Mouse (Mus musculus) CH12.LX (cell line): ENCODE results near the gene Ncaph2. TPM values are rescaled to one million over a fixed set of nuclear protein-coding genes. Genes with fewer than 3 reads are reported as not detected.

ENCODE experiments used
- DNase-seq: peaks from one replicate; pipeline ENCODE4 v3.0.0-alpha.2; 2013; ENCODE audit errors: extremely low read depth
- H3K27ac ChIP-seq: 2 replicates; pipeline ENCODE4 v1.5.1; 2012; ENCODE audit warnings: low read depth, mild to moderate bottlenecking, control low read depth, moderate library complexity; ENCODE audit not compliant: insufficient read depth
- H3K27me3 ChIP-seq: replicated peaks from 2 replicates; pipeline ENCODE3; 2012; ENCODE audit warnings: inconsistent platforms
- H3K36me3 ChIP-seq, 2 experiments: replicated peaks in 1 of 2; 2 replicates each; pipeline versions ENCODE3 to v1.6.1; 2012; ENCODE audit warnings: inconsistent platforms in 1 of 2, low read length in 1 of 2, mild to moderate bottlenecking in 1 of 2, mixed read lengths in 1 of 2, moderate library complexity in 1 of 2; ENCODE audit not compliant: control insufficient read depth in 1 of 2, insufficient read depth in 1 of 2
- H3K4me1 ChIP-seq, 2 experiments: 2 replicates each; pipeline ENCODE4 v1.6.1; 2012; ENCODE audit warnings: inconsistent platforms in 1 of 2, moderate library complexity in 1 of 2; ENCODE audit not compliant: insufficient read depth in 2 of 2, control insufficient read depth in 1 of 2
- H3K4me2 ChIP-seq: 2 replicates; pipeline ENCODE4 v1.6.1; 2012; ENCODE audit warnings: low read depth, mild to moderate bottlenecking, control low read depth; ENCODE audit not compliant: poor library complexity, insufficient read depth, severe bottlenecking
- H3K4me3 ChIP-seq, 3 experiments: fragments of 150-350 bp in 1 of 3; sonication (generic) in 1 of 3; replicated peaks in 1 of 3; 2 replicates each; pipeline versions ENCODE3 to v1.5.1; 2011 to 2012; ENCODE audit warnings: low read depth in 2 of 3, low read length in 2 of 3, mild to moderate bottlenecking in 2 of 3, moderate library complexity in 2 of 3, control low read depth in 1 of 3, improper control_type of control experiment in 1 of 3, inconsistent platforms in 1 of 3, mixed read lengths in 1 of 3; ENCODE audit not compliant: poor library complexity in 1 of 3
- H3K79me2 ChIP-seq: replicated peaks from 2 replicates; pipeline ENCODE4 v1.6.1; 2012; ENCODE audit warnings: mild to moderate bottlenecking, moderate library complexity; ENCODE audit not compliant: control insufficient read depth, poor library complexity, insufficient read depth, severe bottlenecking; ENCODE audit errors: extremely low read depth
- H3K9ac ChIP-seq: 2 replicates; pipeline ENCODE4 v1.6.1; 2012; ENCODE audit warnings: low read depth, mild to moderate bottlenecking, control low read depth, moderate library complexity; ENCODE audit not compliant: insufficient read depth
- H3K9me3 ChIP-seq: replicated peaks from 2 replicates; pipeline ENCODE3; 2012; ENCODE audit warnings: low read length, inconsistent platforms, mixed read lengths
- CHD1 ChIP-seq: IDR thresholded peaks from 2 replicates; pipeline ENCODE4 v1.6.1; 2012; ENCODE audit warnings: low read depth, low read length, improper control_type of control experiment, inconsistent platforms
- CHD2 ChIP-seq: IDR thresholded peaks from 2 replicates; pipeline ENCODE4 v1.6.1; 2011; ENCODE audit warnings: low read length, improper control_type of control experiment
- CTCF ChIP-seq, 2 experiments: IDR thresholded peaks in 1 of 2; conservative IDR thresholded peaks in 1 of 2; 2 replicates each; pipeline ENCODE4 v1.5.1; 2011 to 2012; ENCODE audit warnings: low read depth in 2 of 2, low read length in 2 of 2, improper control_type of control experiment in 1 of 2, inconsistent platforms in 1 of 2, mild to moderate bottlenecking in 1 of 2, moderate library complexity in 1 of 2
- GABPA ChIP-seq: IDR thresholded peaks from 2 replicates; pipeline ENCODE4 v1.6.1; 2012; ENCODE audit warnings: low read depth, low read length, improper control_type of control experiment, inconsistent platforms; ENCODE audit not compliant: insufficient replicate concordance
- HCFC1 ChIP-seq: IDR thresholded peaks from 2 replicates; pipeline ENCODE4 v1.6.1; 2012; ENCODE audit warnings: low read depth, mild to moderate bottlenecking, inconsistent platforms, low read length, improper control_type of control experiment
- MEF2A ChIP-seq: IDR thresholded peaks from 2 replicates; pipeline ENCODE4 v1.6.1; 2014; ENCODE audit warnings: low read depth, mild to moderate bottlenecking, inconsistent platforms, low read length, improper control_type of control experiment, borderline replicate concordance
- MXI1 ChIP-seq: IDR thresholded peaks from 2 replicates; pipeline ENCODE4 v1.6.1; 2011; ENCODE audit warnings: mild to moderate bottlenecking, low read depth, low read length, improper control_type of control experiment
- MYC ChIP-seq: IDR thresholded peaks from 2 replicates; pipeline ENCODE4 v1.6.1; 2011; ENCODE audit warnings: low read depth, mild to moderate bottlenecking, improper control_type of control experiment, low read length
- NELFE ChIP-seq: IDR thresholded peaks from 2 replicates; pipeline ENCODE4 v1.6.1; 2011; ENCODE audit warnings: low read depth, low read length, improper control_type of control experiment
- NRF1 ChIP-seq: IDR thresholded peaks from 2 replicates; pipeline ENCODE4 v1.6.1; 2014; ENCODE audit warnings: low read depth, mild to moderate bottlenecking, inconsistent platforms, low read length, improper control_type of control experiment, moderate library complexity
- PAX5 ChIP-seq: IDR thresholded peaks from 2 replicates; pipeline ENCODE4 v1.6.1; 2012; ENCODE audit warnings: low read length, inconsistent platforms, mixed read lengths
- POLR2A ChIP-seq: IDR thresholded peaks from 2 replicates; pipeline ENCODE4 v1.6.1; 2011; ENCODE audit warnings: low read depth, mild to moderate bottlenecking, improper control_type of control experiment, low read length
- RAD21 ChIP-seq: IDR thresholded peaks from 2 replicates; pipeline ENCODE4 v1.6.1; 2011; ENCODE audit warnings: low read depth, mild to moderate bottlenecking, low read length, improper control_type of control experiment, moderate library complexity
- RCOR1 ChIP-seq: conservative IDR thresholded peaks from 2 replicates; pipeline ENCODE4 v1.6.1; 2012; ENCODE audit warnings: low read depth, mild to moderate bottlenecking, inconsistent platforms, low read length, improper control_type of control experiment
- TCF12 ChIP-seq: IDR thresholded peaks from 2 replicates; pipeline ENCODE4 v1.6.1; 2014; ENCODE audit warnings: low read depth, mild to moderate bottlenecking, inconsistent platforms, low read length, improper control_type of control experiment
- USF1 ChIP-seq: IDR thresholded peaks from 2 replicates; pipeline ENCODE4 v1.6.1; 2014; ENCODE audit warnings: low read depth, mild to moderate bottlenecking, inconsistent platforms, low read length, improper control_type of control experiment
- ZC3H11A ChIP-seq: IDR thresholded peaks from 2 replicates; pipeline ENCODE4 v1.6.1; 2012; ENCODE audit warnings: low read depth, mild to moderate bottlenecking, inconsistent platforms, low read length, improper control_type of control experiment
- ZKSCAN1 ChIP-seq: IDR thresholded peaks from 2 replicates; pipeline ENCODE4 v1.6.1; 2012; ENCODE audit warnings: low read depth, inconsistent platforms, low read length, improper control_type of control experiment, borderline replicate concordance
- ZMIZ1 ChIP-seq: IDR thresholded peaks from 2 replicates; pipeline ENCODE4 v1.6.1; 2012; ENCODE audit warnings: low read depth, mild to moderate bottlenecking, inconsistent platforms, low read length, improper control_type of control experiment
- ZNF384 ChIP-seq: IDR thresholded peaks from 2 replicates; pipeline ENCODE4 v1.6.1; 2012; ENCODE audit warnings: low read depth, low read length, improper control_type of control experiment, inconsistent platforms
- dilution Hi-C: fragments of 300-500 bp; cut with MboI; formaldehyde crosslinking; loops from 2 replicates; pipeline ENCODE4 v1.14.3; 2020; ENCODE audit warnings: low sequenced_read_pairs; ENCODE audit not compliant: extremely low pct_unique_long_range_greater_than_20kb, extremely low pct_ligation_motif_present
- in situ Hi-C: fragments of 300-500 bp; cut with MboI; formaldehyde crosslinking; loops from 3 replicates; pipeline ENCODE4 v1.14.3; 2019; ENCODE audit warnings: low sequenced_read_pairs, low pct_ligation_motif_present, low pct_unique_long_range_greater_than_20kb, mixed read lengths
- polyA plus RNA-seq: library from polyadenylated mRNA; unstranded; fragments of >175 nt; gene quantifications from 2 replicates; pipeline ENCODE4 v1.2.1, GENCODE M21; 2012; ENCODE audit warnings: low read depth; ENCODE audit not compliant: insufficient read length
- total RNA-seq, 2 experiments: library from RNA; depleted of rRNA; stranded (reverse); fragments of 300-350 nt in 1 of 2; fragments of >200 nt in 1 of 2; gene quantifications; 2 replicates each; pipeline ENCODE4 v1.2.3; 2012 to 2014

Ncaph2 gene
- total and polyA plus RNA-seq, 3 experiments, result 95.4 to 151 (median 106) TPM

- Histone ChIP-seq H3K4me2 (no peak overlapping the region), H3K27me3 (peaks cover 3% of the 10 kb centered on the region), H3K9ac (no peak overlapping the region), H3K9me3 (peaks cover 15% of the 10 kb centered on the region), H3K4me1 (no peaks in the 10 kb centered on the region), H3K79me2 (no peaks in the 10 kb centered on the region), H3K27ac (no peak overlapping the region), H3K4me3 (no peak overlapping the region), H3K36me3 (no peaks in the 10 kb centered on the region)
- in situ Hi-C loops, result no loop called here
- DNase-seq, result no peak
- no peak for TF ChIP-seq NRF1
- TF ChIP-seq ZNF384, result no peak
- TF ChIP-seq CHD2, result no peak
- no peak for TF ChIP-seq CTCF (conservative IDR thresholded peaks at IDR 0.05 in 1 of 2, IDR thresholded peaks at IDR 0.05 in 1 of 2; ENCODE audit: low read depth in 2 of 2, low read length in 2 of 2)
- TF ChIP-seq ZC3H11A, result no peak
- no peak for TF ChIP-seq PAX5
- TF ChIP-seq ZKSCAN1, result no peak
- no peak for TF ChIP-seq NELFE
- TF ChIP-seq RAD21, result no peak
- TF ChIP-seq POLR2A, result no peak
- no peak for TF ChIP-seq MEF2A
- no peak for TF ChIP-seq MXI1
- no peak for TF ChIP-seq USF1
- no peak for TF ChIP-seq ZMIZ1
- TF ChIP-seq GABPA, result no peak
- no peak for TF ChIP-seq TCF12
- dilution Hi-C loops, result no loop called here
These were observed 51.2 kb downstream of the Ncaph2 start for GRCm38 (mm10) chr15:89406691-89407090.

GRCm38 (mm10) chr15:89410118-89410517 is 54.6 kb downstream of the Ncaph2 start, which contains the start of gene Syce3:
Gene Syce3, minus strand, starts transcription at chr15:89410503.
- Histone ChIP-seq H3K27me3 (peaks cover 2% of the 10 kb centered on the region), H3K27ac (no peak within 1 kb of the TSS), H3K9me3 (peaks cover 15% of the 10 kb centered on the region), H3K36me3 (no peaks in the 10 kb centered on the region), H3K4me1 (no peaks in the 10 kb centered on the region), H3K9ac (no peak within 1 kb of the TSS), H3K4me2 (no peak within 1 kb of the TSS), H3K79me2 (no peaks in the 10 kb centered on the region), H3K4me3 (no peak within 1 kb of the TSS)
- dilution Hi-C loops (no loop called here), in situ Hi-C loops (no loop called here)
- TF ChIP-seq RCOR1 (no peak), ZC3H11A (no peak), POLR2A (no peak), ZKSCAN1 (no peak), MYC (no peak), CHD1 (no peak), RAD21 (no peak), HCFC1 (no peak), NRF1 (no peak), ZMIZ1 (no peak), ZNF384 (no peak), CTCF (conservative IDR thresholded peaks at IDR 0.05 in 1 of 2, IDR thresholded peaks at IDR 0.05 in 1 of 2; ENCODE audit: low read depth in 2 of 2, low read length in 2 of 2) (no peak)
- DNase-seq, result no peak
